12 mouse cellular contexts compared by ENCODE assay signal in the genomic region with DNA sequence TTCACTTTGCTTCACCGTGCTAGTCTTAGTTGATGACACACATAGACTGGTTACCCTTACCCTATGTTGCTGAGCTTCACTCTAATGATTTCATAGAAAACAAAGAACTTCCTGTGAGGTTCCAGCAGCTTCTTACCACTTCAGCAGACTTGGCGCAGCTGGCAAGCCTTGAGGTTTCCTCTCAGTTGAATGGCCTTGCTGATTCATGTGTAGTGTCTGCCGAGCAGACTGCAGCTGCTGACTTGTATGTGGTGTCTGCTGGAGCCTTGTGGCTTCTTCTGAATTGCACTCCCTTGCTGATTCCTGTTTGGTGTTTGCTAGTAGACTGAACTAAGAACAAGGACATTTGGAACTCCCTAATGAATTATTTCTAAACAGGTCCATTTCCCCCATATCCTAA.
DNase-seq lines count a peak whose midpoint lies in the region; ATAC-seq lines count a peak whose summit lies in the region.
"Had no signal": no experiment of that assay in that cellular context is flagged by ENCODE, and none has a peak within 500 bp of the region (broad histone marks: within the 10 kb centered on the region; RNA-seq: fewer than 3 reads in every experiment).

No protein-coding gene starts in this region.

- H3K4me1 ChIP-seq in midbrain, embryonic 11.5 days (ENCODE audit: control insufficient read depth, insufficient read depth, low read length), result no peaks in the 10 kb centered on the region
- H3K4me1 ChIP-seq in midbrain, embryonic 13.5 days (replicated peaks), result 0 out of 2 replicates have a peak, but pooled peaks cover 8% of the 10 kb centered on the region

- no peaks in the 10 kb centered on the region for H3K36me3 ChIP-seq in midbrain, embryonic 11.5 days (ENCODE audit: control insufficient read depth, insufficient read depth, low read length)
- H3K36me3 ChIP-seq in midbrain, embryonic 13.5 days, result no peaks in the 10 kb centered on the region
- H3K36me3 ChIP-seq in splenic B cell, adult 2 months (ENCODE audit: control insufficient read depth, insufficient read depth, low read length, poor library complexity, severe bottlenecking), result no peaks in the 10 kb centered on the region
- H3K36me3 ChIP-seq: neural tube, embryonic 13.5 days had no signal

- no peak overlapping the region for H3K4me3 ChIP-seq in midbrain, embryonic 11.5 days (ENCODE audit: low read depth, low read length)
- no peak overlapping the region for H3K4me3 ChIP-seq in midbrain, embryonic 13.5 days (replicated peaks)
- H3K4me3 ChIP-seq: neural tube, embryonic 13.5 days had no signal

- H3K27ac ChIP-seq in midbrain, embryonic 11.5 days (ENCODE audit: low read depth, low read length), result no peak overlapping the region
- no peak overlapping the region for H3K27ac ChIP-seq in midbrain, embryonic 13.5 days
- H3K27ac ChIP-seq: neural tube, embryonic 13.5 days had no signal

- no peaks in the 10 kb centered on the region for H3K27me3 ChIP-seq in midbrain, embryonic 11.5 days (ENCODE audit: control insufficient read depth, insufficient read depth, low read length)
- no peaks in the 10 kb centered on the region for H3K27me3 ChIP-seq in midbrain, embryonic 13.5 days
- no peaks in the 10 kb centered on the region for H3K27me3 ChIP-seq in splenic B cell, adult 2 months (ENCODE audit: control insufficient read depth, insufficient read depth, low read length, poor library complexity, severe bottlenecking)
- H3K27me3 ChIP-seq: neural tube, embryonic 13.5 days had no signal

- no peak overlapping the region for H3K9ac ChIP-seq in midbrain, embryonic 11.5 days (ENCODE audit: low read length)
- H3K9ac ChIP-seq in midbrain, embryonic 13.5 days (replicated peaks), result no peak overlapping the region
- H3K9ac ChIP-seq: neural tube, embryonic 13.5 days had no signal

- no peak overlapping the region for H3K4me2 ChIP-seq in midbrain, embryonic 11.5 days
- no peak overlapping the region for H3K4me2 ChIP-seq in midbrain, embryonic 13.5 days (replicated peaks)
- H3K4me2 ChIP-seq: neural tube, embryonic 13.5 days had no signal

- peak; percentile 34 for DNase-seq in adrenal gland, postnatal 10 days
- DNase-seq in adrenal gland, postnatal 25 days, result no peak
- peak; percentile 21 for DNase-seq in midbrain, embryonic 11.5 days (ENCODE audit: low spot score, missing footprints)
- DNase-seq in NIH3T3 (ENCODE audit: low read depth), result peak; percentile 19
- peak; percentile 36 for DNase-seq in splenic B cell, adult 2 months (ENCODE audit: low read depth, low spot score)
- no peak for DNase-seq in ovary, adult 18-20 months (ENCODE audit: low spot score)
- DNase-seq: heart, postnatal 4 days; kidney, adult 18-20 months; lung, adult 2 months had no signal

- no peaks in the 10 kb centered on the region for H3K9me3 ChIP-seq in midbrain, embryonic 11.5 days (ENCODE audit: control insufficient read depth, low read length)
- H3K9me3 ChIP-seq in midbrain, embryonic 13.5 days, result no peaks in the 10 kb centered on the region
- H3K9me3 ChIP-seq: neural tube, embryonic 13.5 days had no signal

- ATAC-seq in midbrain, embryonic 11.5 days (ENCODE audit: low FRiP score), result no peak
- ATAC-seq in midbrain, embryonic 13.5 days, result no peak
- no peak for ATAC-seq in megakaryocyte progenitor cell, adult 5-6 weeks (replicated peaks; ENCODE audit: poor library complexity)

- 90% methylated on average over 3 of the region's 3 CpGs for WGBS in midbrain, embryonic 11.5 days
- WGBS in midbrain, embryonic 13.5 days, result 81% methylated on average over 3 of the region's 3 CpGs

Comparison
In these comparisons a context has a peak if more than half of its experiments do, and no peak if none do; other contexts are left out.
1. DNase-seq: peak in adrenal gland, postnatal 10 days (single experiment), midbrain, embryonic 11.5 days (single experiment), NIH3T3 (single experiment) and splenic B cell, adult 2 months (single experiment); none in adrenal gland, postnatal 25 days (single experiment) and ovary, adult 18-20 months (single experiment).